Mouse (Mus musculus) liver, embryonic 14.5 days (tissue): Measurements from ENCODE around the gene Gpatch2l.

Experiments
- CTCF ChIP-seq: IDR thresholded peaks from 2 replicates; pipeline ENCODE4 v1.5.1; 2016; ENCODE audit warnings: antibody characterized with exemption, low read depth, control low read depth
- EP300 ChIP-seq: IDR thresholded peaks from 2 replicates; pipeline ENCODE4 v1.6.1; 2016; ENCODE audit warnings: antibody characterized with exemption, low read depth

- no peak for TF ChIP-seq CTCF
- no peak for TF ChIP-seq EP300
Observed at GRCm38 (mm10) chr12:86320629-86321028, 79.0 kb downstream of the Gpatch2l start.
